Mouse (Mus musculus) midbrain, embryonic 11.5 days (tissue): ENCODE data around the gene Emilin3. TPM values are rescaled to one million over a fixed set of nuclear protein-coding genes. Genes with fewer than 3 reads are reported as not detected.

Experiments
- ATAC-seq: fragments of 200-750 bp; cut with Nextera tagmentation; 2 replicates; pipeline ENCODE4 v1.8.0; 2017; ENCODE audit warnings: moderate TSS enrichment, moderate library complexity; ENCODE audit not compliant: low FRiP score
- DNase-seq: peaks from one replicate; pipeline ENCODE4 v3.0.0; 2015; ENCODE audit warnings: low spot score; ENCODE audit errors: missing footprints
- H3K27ac ChIP-seq: fragments of 300-500 bp; sonication (generic); 2 replicates; pipeline ENCODE4 v1.5.1; 2014; ENCODE audit warnings: low read depth, low read length
- H3K27me3 ChIP-seq: fragments of 300-500 bp; sonication (generic); 2 replicates; pipeline ENCODE4 v1.6.1; 2014; ENCODE audit warnings: mild to moderate bottlenecking, low read length, moderate library complexity, mixed read lengths; ENCODE audit not compliant: control insufficient read depth, insufficient read depth
- H3K36me3 ChIP-seq: fragments of 300-500 bp; sonication (generic); 2 replicates; pipeline ENCODE4 v1.6.1; 2014; ENCODE audit warnings: mild to moderate bottlenecking, low read length, moderate library complexity, mixed read lengths; ENCODE audit not compliant: control insufficient read depth, insufficient read depth
- H3K4me1 ChIP-seq: fragments of 300-500 bp; sonication (generic); 2 replicates; pipeline ENCODE4 v1.6.1; 2014; ENCODE audit warnings: low read length; ENCODE audit not compliant: control insufficient read depth, insufficient read depth
- H3K4me2 ChIP-seq: fragments of 300-500 bp; sonication (generic); 2 replicates; pipeline ENCODE4 v1.6.1; 2014; ENCODE audit warnings: mild to moderate bottlenecking, moderate library complexity
- H3K4me3 ChIP-seq: fragments of 300-500 bp; sonication (generic); 2 replicates; pipeline ENCODE4 v1.5.1; 2014; ENCODE audit warnings: low read depth, low read length
- H3K9ac ChIP-seq: fragments of 300-500 bp; sonication (generic); 2 replicates; pipeline ENCODE4 v1.6.1; 2014; ENCODE audit warnings: low read length
- H3K9me3 ChIP-seq: fragments of 300-500 bp; sonication (generic); 2 replicates; pipeline ENCODE4 v1.6.1; 2016; ENCODE audit warnings: low read length; ENCODE audit not compliant: control insufficient read depth
- WGBS: fragments of 180-500 bp; shearing (Covaris S2); extraction: QIAGEN DNeasy Blood & Tissue Kit; methylation state at CpG from one replicate; pipeline ENCODE4 v1.1.7; 2014; 5-methylcytosine and 5-hydroxymethylcytosine counted together
- polyA plus RNA-seq: library from polyadenylated mRNA; unstranded; fragments of >200 nt; fragmentation: Nextera tagmentation; extraction: Ambion mirVana; gene quantifications from 2 replicates; pipeline ENCODE4 v1.2.1, GENCODE M21; 2014

Emilin3 gene
- polyA plus RNA-seq, 1 experiment from 2014 or later, result 2.9 TPM

GRCm38 (mm10) chr2:160951595-160951994 is 39.5 kb upstream of the Emilin3 start:
- no peak overlapping the region for H3K4me2 ChIP-seq
- H3K9me3 ChIP-seq, result no peaks in the 10 kb centered on the region
- H3K27ac ChIP-seq, result no peak overlapping the region
- DNase-seq (no peak), ATAC-seq (no peak)
- H3K27me3 ChIP-seq, result no peaks in the 10 kb centered on the region
- H3K4me1 ChIP-seq, result no peaks in the 10 kb centered on the region
- 83% methylated on average over 4 of the region's 4 CpGs for WGBS
- H3K36me3 ChIP-seq, result peaks cover 36% of the 10 kb centered on the region
- H3K9ac ChIP-seq, result no peak overlapping the region
- H3K4me3 ChIP-seq, result no peak overlapping the region

GRCm38 (mm10) chr2:160942443-160942842 is 30.3 kb upstream of the Emilin3 start:
- no peaks in the 10 kb centered on the region for H3K4me1 ChIP-seq
- H3K4me2 ChIP-seq, result no peak overlapping the region
- H3K27me3 ChIP-seq, result no peaks in the 10 kb centered on the region
- H3K4me3 ChIP-seq, result no peak overlapping the region
- ATAC-seq, result peak; percentile 40; the same call in 1 of the 2 replicates
- no peaks in the 10 kb centered on the region for H3K36me3 ChIP-seq
- no peak overlapping the region for H3K9ac ChIP-seq
- H3K9me3 ChIP-seq, result no peaks in the 10 kb centered on the region
- no peak for DNase-seq
- 69% methylated on average over 3 of the region's 3 CpGs for WGBS
- H3K27ac ChIP-seq, result no peak overlapping the region

- ATAC-seq, result no peak
These were observed 29.0 kb upstream of the Emilin3 start for GRCm38 (mm10) chr2:160940930-160941709.

GRCm38 (mm10) chr2:160934451-160934850 is 22.3 kb upstream of the Emilin3 start:
- WGBS, result 76% methylated on average over 4 of the region's 4 CpGs

More at GRCm38 (mm10) chr2:160940930-160941709, 29.0 kb upstream of the Emilin3 start:
- no peak overlapping the region for H3K9ac ChIP-seq
- no peaks in the 10 kb centered on the region for H3K9me3 ChIP-seq
- no peaks in the 10 kb centered on the region for H3K4me1 ChIP-seq
- H3K4me3 ChIP-seq, result no peak overlapping the region
- 0 out of 2 replicates have a peak overlapping the region, but pooled peaks have one; percentile 9 for H3K27ac ChIP-seq
- 80% methylated on average over 17 of the region's 17 CpGs for WGBS
- H3K27me3 ChIP-seq, result no peaks in the 10 kb centered on the region
- no peak overlapping the region for H3K4me2 ChIP-seq
- DNase-seq, result no peak
- H3K36me3 ChIP-seq, result no peaks in the 10 kb centered on the region

GRCm38 (mm10) chr2:160933890-160934289 is 21.8 kb upstream of the Emilin3 start:
- Histone ChIP-seq H3K27me3 (no peaks in the 10 kb centered on the region), H3K27ac (no peak overlapping the region), H3K9ac (no peak overlapping the region), H3K9me3 (no peaks in the 10 kb centered on the region), H3K4me3 (no peak overlapping the region), H3K36me3 (no peaks in the 10 kb centered on the region), H3K4me1 (no peaks in the 10 kb centered on the region), H3K4me2 (no peak overlapping the region)
- DNase-seq, result no peak
- no peak for ATAC-seq
- WGBS, result 73% methylated on average over 5 of the region's 5 CpGs

More at GRCm38 (mm10) chr2:160934451-160934850, 22.3 kb upstream of the Emilin3 start:
- no peaks in the 10 kb centered on the region for H3K27me3 ChIP-seq
- no peak overlapping the region for H3K4me3 ChIP-seq
- no peak overlapping the region for H3K9ac ChIP-seq
- no peaks in the 10 kb centered on the region for H3K36me3 ChIP-seq
- DNase-seq (no peak), ATAC-seq (no peak)
- no peak overlapping the region for H3K27ac ChIP-seq
- H3K4me1 ChIP-seq, result no peaks in the 10 kb centered on the region
- no peaks in the 10 kb centered on the region for H3K9me3 ChIP-seq
- no peak overlapping the region for H3K4me2 ChIP-seq

GRCm38 (mm10) chr2:160932981-160933380 is 20.9 kb upstream of the Emilin3 start:
- Histone ChIP-seq H3K4me1 (no peaks in the 10 kb centered on the region), H3K9me3 (no peaks in the 10 kb centered on the region), H3K36me3 (no peaks in the 10 kb centered on the region), H3K9ac (no peak overlapping the region), H3K4me2 (no peak overlapping the region), H3K4me3 (no peak overlapping the region), H3K27ac (no peak overlapping the region), H3K27me3 (no peaks in the 10 kb centered on the region)
- WGBS, result 75% methylated on average over 3 of the region's 3 CpGs
- no peak for ATAC-seq
- DNase-seq, result no peak

- Histone ChIP-seq H3K4me1 (no peaks in the 10 kb centered on the region), H3K4me3 (no peak overlapping the region), H3K4me2 (no peak overlapping the region), H3K9me3 (no peaks in the 10 kb centered on the region), H3K27me3 (no peaks in the 10 kb centered on the region), H3K9ac (no peak overlapping the region), H3K27ac (no peak overlapping the region), H3K36me3 (no peaks in the 10 kb centered on the region)
- no peak for ATAC-seq
- DNase-seq, result no peak
- WGBS, result 76% methylated on average over 8 of the region's 8 CpGs
These were observed 20.2 kb upstream of the Emilin3 start for GRCm38 (mm10) chr2:160932325-160932724.

- no peak for DNase-seq
- no peaks in the 10 kb centered on the region for H3K4me1 ChIP-seq
- no peaks in the 10 kb centered on the region for H3K9me3 ChIP-seq
- no peak overlapping the region for H3K9ac ChIP-seq
- WGBS, result 93% methylated on average over 5 of the region's 5 CpGs
- no peak overlapping the region for H3K4me2 ChIP-seq
- H3K27ac ChIP-seq, result no peak overlapping the region
- no peak for ATAC-seq
- H3K4me3 ChIP-seq, result no peak overlapping the region
- no peaks in the 10 kb centered on the region for H3K27me3 ChIP-seq
- no peaks in the 10 kb centered on the region for H3K36me3 ChIP-seq
These were observed 19.2 kb upstream of the Emilin3 start for GRCm38 (mm10) chr2:160931378-160931777.

- Histone ChIP-seq H3K36me3 (no peaks in the 10 kb centered on the region), H3K9me3 (no peaks in the 10 kb centered on the region), H3K4me2 (no peak overlapping the region), H3K27ac (no peak overlapping the region), H3K4me3 (no peak overlapping the region), H3K27me3 (no peaks in the 10 kb centered on the region), H3K4me1 (no peaks in the 10 kb centered on the region), H3K9ac (no peak overlapping the region)
- 82% methylated on average over 9 of the region's 9 CpGs for WGBS
- ATAC-seq (no peak), DNase-seq (no peak)
These were observed 13.1 kb upstream of the Emilin3 start for GRCm38 (mm10) chr2:160925203-160925602.
